Mouse (Mus musculus): ENCODE data around the gene Arhgef2.

DNA sequence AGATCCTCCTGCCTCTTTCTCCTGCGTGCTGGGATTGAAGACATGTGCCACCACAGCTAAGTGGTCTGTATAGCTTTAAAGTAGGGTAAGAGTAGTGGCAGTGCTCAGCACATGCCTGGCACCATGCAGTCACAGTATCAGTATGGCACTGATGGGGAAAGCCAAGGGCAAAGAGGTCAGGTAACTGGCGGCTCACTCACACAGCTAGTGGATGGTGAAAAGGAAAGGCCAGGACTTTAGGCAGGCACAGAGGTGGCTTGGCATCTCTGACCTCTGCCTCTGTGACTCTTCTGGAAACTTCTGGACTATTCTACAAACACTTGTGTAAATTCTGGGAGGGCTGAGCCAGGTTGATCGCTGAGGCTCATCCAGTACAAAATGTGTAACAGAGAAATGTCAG lies 39.6 kb upstream of the Arhgef2 start:
- TF ChIP-seq CTCF (IDR thresholded peaks at IDR 0.05; ENCODE audit: low read depth, low read length) (no peak), POLR2A (IDR thresholded peaks at IDR 0.05; ENCODE audit: borderline replicate concordance, low read depth, low read length) (no peak)
